ENCODE assay signal across 8 mouse cellular contexts in genomic region chr10:22273684-22274305, GRCm38 (mm10).
A peak's percentile ranks its signal among the peaks of the same experiment; 100 is the strongest.
DNase-seq lines count a peak whose midpoint lies in the region; ATAC-seq lines count a peak whose summit lies in the region.

No protein-coding gene starts in this region.

- H3K36me3 ChIP-seq in kidney, embryonic 15.5 days: no peaks in the 10 kb centered on the region
- no peaks in the 10 kb centered on the region for H3K36me3 ChIP-seq in embryonic facial prominence, embryonic 11.5 days (replicated peaks; ENCODE audit: control insufficient read depth, insufficient read depth, low read depth, low read length)
- no peaks in the 10 kb centered on the region for H3K36me3 ChIP-seq in limb, embryonic 10.5 days
- H3K36me3 ChIP-seq in neural tube, embryonic 14.5 days (ENCODE audit: control insufficient read depth, insufficient read depth, low read length): no peaks in the 10 kb centered on the region

- no peak for ATAC-seq in kidney, embryonic 15.5 days (replicated peaks; ENCODE audit: low FRiP score)
- ATAC-seq in embryonic facial prominence, embryonic 11.5 days (replicated peaks; ENCODE audit: insufficient number of reproducible peaks, low FRiP score, low TSS enrichment, low read depth): no peak
- 0 out of 2 replicates have a peak, but pooled peaks have one; percentile 22 for ATAC-seq in neural tube, embryonic 14.5 days (ENCODE audit: low read depth)

- H3K9me3 ChIP-seq in kidney, embryonic 15.5 days (replicated peaks): no peaks in the 10 kb centered on the region
- H3K9me3 ChIP-seq in embryonic facial prominence, embryonic 11.5 days (replicated peaks; ENCODE audit: control insufficient read depth, low read length): no peaks in the 10 kb centered on the region
- no peaks in the 10 kb centered on the region for H3K9me3 ChIP-seq in limb, embryonic 10.5 days (replicated peaks)
- H3K9me3 ChIP-seq in neural tube, embryonic 14.5 days (ENCODE audit: control insufficient read depth, low read length): no peaks in the 10 kb centered on the region

- H3K27ac ChIP-seq in kidney, embryonic 15.5 days: no peak overlapping the region
- H3K27ac ChIP-seq in embryonic facial prominence, embryonic 11.5 days (replicated peaks; ENCODE audit: low read depth, low read length): no peak overlapping the region
- no peak overlapping the region for H3K27ac ChIP-seq in limb, embryonic 10.5 days
- H3K27ac ChIP-seq in neural tube, embryonic 14.5 days (ENCODE audit: low read depth, low read length): no peak overlapping the region

- H3K9ac ChIP-seq in kidney, embryonic 15.5 days: peak overlapping the region; percentile 45
- no peak overlapping the region for H3K9ac ChIP-seq in embryonic facial prominence, embryonic 11.5 days (replicated peaks; ENCODE audit: low read length)
- H3K9ac ChIP-seq in neural tube, embryonic 14.5 days (replicated peaks; ENCODE audit: low read depth, low read length): no peak overlapping the region

- 0 out of 2 replicates have a peak, but pooled peaks cover 9% of the 10 kb centered on the region for H3K27me3 ChIP-seq in kidney, embryonic 15.5 days
- H3K27me3 ChIP-seq in embryonic facial prominence, embryonic 11.5 days (ENCODE audit: control insufficient read depth, insufficient read depth, low read length): peaks cover 11% of the 10 kb centered on the region; the same call in 1 of the 2 replicates
- H3K27me3 ChIP-seq in limb, embryonic 10.5 days (ENCODE audit: low read depth, poor library complexity, severe bottlenecking): peaks cover 24% of the 10 kb centered on the region
- H3K27me3 ChIP-seq in neural tube, embryonic 14.5 days (ENCODE audit: control insufficient read depth, insufficient read depth, low read length): peaks cover 7% of the 10 kb centered on the region; the same call in 1 of the 2 replicates

- H3K4me1 ChIP-seq in kidney, embryonic 15.5 days: peaks cover 14% of the 10 kb centered on the region
- H3K4me1 ChIP-seq in embryonic facial prominence, embryonic 11.5 days (ENCODE audit: control insufficient read depth, insufficient read depth, low read length): no peaks in the 10 kb centered on the region
- H3K4me1 ChIP-seq in limb, embryonic 10.5 days: peaks cover 16% of the 10 kb centered on the region
- H3K4me1 ChIP-seq in neural tube, embryonic 14.5 days (ENCODE audit: control insufficient read depth, insufficient read depth, low read length): 0 out of 2 replicates have a peak, but pooled peaks cover 3% of the 10 kb centered on the region

- no peak for DNase-seq in kidney, adult 11 months
- peak; percentile 43 for DNase-seq in embryonic facial prominence, embryonic 11.5 days (ENCODE audit: low spot score)
- DNase-seq in limb, embryonic 10.5 days (ENCODE audit: low spot score): peak; percentile 53
- DNase-seq in urinary bladder, postnatal 25 days (ENCODE audit: low spot score): no peak
- no peak for DNase-seq in lung, postnatal 10 days
- DNase-seq in adrenal gland, adult 2 months: no peak

- H3K4me2 ChIP-seq in kidney, embryonic 15.5 days: peak overlapping the region; percentile 94
- H3K4me2 ChIP-seq in embryonic facial prominence, embryonic 11.5 days (ENCODE audit: low read depth, low read length): peak overlapping the region; percentile 59
- peak overlapping the region; percentile 80 for H3K4me2 ChIP-seq in neural tube, embryonic 14.5 days (ENCODE audit: low read depth, low read length)

- H3K4me3 ChIP-seq in kidney, embryonic 15.5 days (replicated peaks): peak overlapping the region; percentile 54
- H3K4me3 ChIP-seq in embryonic facial prominence, embryonic 11.5 days (ENCODE audit: low read depth, low read length): peak overlapping the region; percentile 32
- peak overlapping the region; percentile 55 for H3K4me3 ChIP-seq in limb, embryonic 10.5 days
- H3K4me3 ChIP-seq in neural tube, embryonic 14.5 days (ENCODE audit: low read depth, low read length): peak overlapping the region; percentile 41

- WGBS in kidney, embryonic 15.5 days: under 1% methylated on average over 40 of the region's 41 CpGs
- under 1% methylated on average over 41 of the region's 41 CpGs for WGBS in embryonic facial prominence, embryonic 11.5 days
- WGBS in limb, embryonic 10.5 days: under 1% methylated on average over 41 of the region's 41 CpGs
- 1% methylated on average over 41 of the region's 41 CpGs for WGBS in neural tube, embryonic 14.5 days

Comparison
In these comparisons a context has a peak if more than half of its experiments do, and no peak if none do; other contexts are left out.
1. DNase-seq: peak in embryonic facial prominence, embryonic 11.5 days (single experiment) and limb, embryonic 10.5 days (single experiment); none in kidney, adult 11 months (single experiment), urinary bladder, postnatal 25 days (single experiment), lung, postnatal 10 days (single experiment) and adrenal gland, adult 2 months (single experiment).
2. Peak in every context shown above with its lines, with median percentiles within 50 percentile points of each other: H3K4me2 ChIP-seq and H3K4me3 ChIP-seq.